ENCODE assay signal across 18 mouse cellular contexts in genomic region chr6:47014886-47015586, GRCm38 (mm10).
DNase-seq lines count a peak whose midpoint lies in the region; ATAC-seq and TF ChIP-seq lines count a peak whose summit lies in the region.
"Had no signal": no experiment of that assay in that cellular context is flagged by ENCODE, and none has a peak within 500 bp of the region (broad histone marks: within the 10 kb centered on the region; RNA-seq: fewer than 3 reads in every experiment).

No protein-coding gene starts in this region.

- no peak overlapping the region for H3K4me3 ChIP-seq in forebrain, embryonic 13.5 days
- H3K4me3 ChIP-seq in forebrain, embryonic 10.5 days, result no peak overlapping the region
- H3K4me3 ChIP-seq in hindbrain, postnatal 0 days (ENCODE audit: low read length), result no peak overlapping the region
- no peak overlapping the region for H3K4me3 ChIP-seq in hindbrain, embryonic 12.5 days
- no peak overlapping the region for H3K4me3 ChIP-seq in neural tube, embryonic 13.5 days
- H3K4me3 ChIP-seq: embryonic facial prominence, embryonic 12.5 days; heart, embryonic 12.5 days; intestine, embryonic 15.5 days; limb, embryonic 13.5 days had no signal

- ATAC-seq in forebrain, embryonic 13.5 days, result no peak
- ATAC-seq in hindbrain, postnatal 0 days, result 0 out of 2 replicates have a peak, but pooled peaks have one; percentile 21
- no peak for ATAC-seq in hindbrain, embryonic 12.5 days (ENCODE audit: low FRiP score)
- ATAC-seq in neural tube, embryonic 13.5 days (ENCODE audit: low read depth), result no peak
- ATAC-seq: activated CD4-positive, CD25-positive, alpha-beta regulatory T cell, adult 4 months; intestine, embryonic 15.5 days; Patski had no signal

- no peak overlapping the region for H3K9ac ChIP-seq in forebrain, embryonic 13.5 days
- no peak overlapping the region for H3K9ac ChIP-seq in hindbrain, postnatal 0 days (replicated peaks; ENCODE audit: low read length)
- no peak overlapping the region for H3K9ac ChIP-seq in hindbrain, embryonic 12.5 days
- no peak overlapping the region for H3K9ac ChIP-seq in neural tube, embryonic 13.5 days
- H3K9ac ChIP-seq: embryonic facial prominence, embryonic 12.5 days; heart, embryonic 12.5 days; intestine, embryonic 15.5 days; limb, embryonic 13.5 days; liver, embryonic 14.5 days had no signal

- H3K4me2 ChIP-seq in forebrain, embryonic 13.5 days, result no peak overlapping the region
- H3K4me2 ChIP-seq in hindbrain, postnatal 0 days (ENCODE audit: low read depth, low read length), result no peak overlapping the region
- no peak overlapping the region for H3K4me2 ChIP-seq in hindbrain, embryonic 12.5 days (replicated peaks)
- H3K4me2 ChIP-seq in neural tube, embryonic 13.5 days, result no peak overlapping the region
- H3K4me2 ChIP-seq: embryonic facial prominence, embryonic 12.5 days; heart, embryonic 12.5 days; intestine, embryonic 15.5 days; limb, embryonic 13.5 days had no signal

- H3K27ac ChIP-seq in forebrain, embryonic 13.5 days, result peak overlapping the region; percentile 59; the same call in 1 of the 2 replicates
- no peak overlapping the region for H3K27ac ChIP-seq in forebrain, embryonic 10.5 days
- no peak overlapping the region for H3K27ac ChIP-seq in hindbrain, postnatal 0 days
- no peak overlapping the region for H3K27ac ChIP-seq in hindbrain, embryonic 12.5 days
- H3K27ac ChIP-seq in neural tube, embryonic 13.5 days (replicated peaks), result peak overlapping the region; percentile 35; the same call in 1 of the 2 replicates
- H3K27ac ChIP-seq: embryonic facial prominence, embryonic 12.5 days; intestine, embryonic 15.5 days; limb, embryonic 13.5 days; liver, embryonic 14.5 days had no signal

- DNase-seq in forebrain, embryonic 10.5 days (ENCODE audit: extremely low spot score, low spot score), result no peak
- DNase-seq in hindbrain, postnatal 0 days (ENCODE audit: low spot score), result peak; percentile 39
- no peak for DNase-seq in neural tube, embryonic 10.5 days (ENCODE audit: extremely low spot score, low spot score)
- DNase-seq in retina, postnatal 1 day, result peak; percentile 31
- DNase-seq in right cerebral cortex, adult 2 months (ENCODE audit: low spot score in 2 of 2), result no peak
- DNase-seq: cerebellum, adult 18-20 months; kidney, postnatal 25 days; thymus, postnatal 4 days had no signal

- H3K27me3 ChIP-seq in forebrain, embryonic 13.5 days, result no peaks in the 10 kb centered on the region
- no peaks in the 10 kb centered on the region for H3K27me3 ChIP-seq in forebrain, embryonic 10.5 days (ENCODE audit: poor library complexity, severe bottlenecking)
- no peaks in the 10 kb centered on the region for H3K27me3 ChIP-seq in hindbrain, postnatal 0 days (ENCODE audit: insufficient read depth, low read length)
- H3K27me3 ChIP-seq in hindbrain, embryonic 12.5 days, result no peaks in the 10 kb centered on the region
- no peaks in the 10 kb centered on the region for H3K27me3 ChIP-seq in neural tube, embryonic 13.5 days
- H3K27me3 ChIP-seq: embryonic facial prominence, embryonic 12.5 days; heart, embryonic 12.5 days; intestine, embryonic 15.5 days; limb, embryonic 13.5 days had no signal

- TF ChIP-seq CTCF in hindbrain, postnatal 0 days (IDR thresholded peaks at IDR 0.05; ENCODE audit: low read depth), result no peak

- no peaks in the 10 kb centered on the region for H3K36me3 ChIP-seq in forebrain, embryonic 13.5 days (ENCODE audit: poor library complexity, severe bottlenecking)
- no peaks in the 10 kb centered on the region for H3K36me3 ChIP-seq in forebrain, embryonic 10.5 days (replicated peaks)
- no peaks in the 10 kb centered on the region for H3K36me3 ChIP-seq in hindbrain, postnatal 0 days (ENCODE audit: insufficient read depth, low read length)
- H3K36me3 ChIP-seq in hindbrain, embryonic 12.5 days, result no peaks in the 10 kb centered on the region
- H3K36me3 ChIP-seq in neural tube, embryonic 13.5 days, result no peaks in the 10 kb centered on the region
- H3K36me3 ChIP-seq: embryonic facial prominence, embryonic 12.5 days; heart, embryonic 12.5 days; intestine, embryonic 15.5 days; limb, embryonic 13.5 days had no signal

- 0 out of 2 replicates have a peak, but pooled peaks cover 3% of the 10 kb centered on the region for H3K4me1 ChIP-seq in forebrain, embryonic 13.5 days
- H3K4me1 ChIP-seq in forebrain, embryonic 10.5 days, result no peaks in the 10 kb centered on the region
- peaks cover 3% of the 10 kb centered on the region; the same call in 1 of the 2 replicates for H3K4me1 ChIP-seq in hindbrain, postnatal 0 days (ENCODE audit: insufficient read depth, low read length)
- H3K4me1 ChIP-seq in hindbrain, embryonic 12.5 days, result no peaks in the 10 kb centered on the region
- no peaks in the 10 kb centered on the region for H3K4me1 ChIP-seq in neural tube, embryonic 13.5 days (replicated peaks)
- H3K4me1 ChIP-seq: embryonic facial prominence, embryonic 12.5 days; heart, embryonic 12.5 days; intestine, embryonic 15.5 days; limb, embryonic 13.5 days had no signal

- H3K9me3 ChIP-seq in forebrain, embryonic 13.5 days (replicated peaks), result no peaks in the 10 kb centered on the region
- H3K9me3 ChIP-seq in forebrain, embryonic 10.5 days, result no peaks in the 10 kb centered on the region
- no peaks in the 10 kb centered on the region for H3K9me3 ChIP-seq in hindbrain, postnatal 0 days (ENCODE audit: low read length)
- H3K9me3 ChIP-seq in hindbrain, embryonic 12.5 days (replicated peaks), result no peaks in the 10 kb centered on the region
- H3K9me3 ChIP-seq in neural tube, embryonic 13.5 days, result no peaks in the 10 kb centered on the region
- H3K9me3 ChIP-seq: embryonic facial prominence, embryonic 12.5 days; heart, embryonic 12.5 days; intestine, embryonic 15.5 days; limb, embryonic 13.5 days had no signal

- WGBS in forebrain, embryonic 13.5 days, result 81% methylated on average over 1 of the region's 1 CpGs
- 86% methylated on average over 1 of the region's 1 CpGs for WGBS in forebrain, embryonic 10.5 days
- 30% methylated on average over 1 of the region's 1 CpGs for WGBS in hindbrain, postnatal 0 days
- WGBS in hindbrain, embryonic 12.5 days, result 82% methylated on average over 1 of the region's 1 CpGs
- 74% methylated on average over 1 of the region's 1 CpGs for WGBS in neural tube, embryonic 13.5 days

Comparison
In these comparisons a context has a peak if more than half of its experiments do, and no peak if none do; other contexts are left out.
1. H3K27ac ChIP-seq: peak in forebrain, embryonic 13.5 days (single experiment) and neural tube, embryonic 13.5 days (single experiment); none in forebrain, embryonic 10.5 days (single experiment), hindbrain, postnatal 0 days (single experiment) and hindbrain, embryonic 12.5 days (single experiment).
2. DNase-seq: peak in hindbrain, postnatal 0 days (single experiment) and retina, postnatal 1 day (single experiment); none in forebrain, embryonic 10.5 days (single experiment), neural tube, embryonic 10.5 days (single experiment) and right cerebral cortex, adult 2 months (0 of 2).